Mouse (Mus musculus) G1E (cell line): ENCODE results near the gene Tubg2.

Experiments
- CTCF ChIP-seq: IDR thresholded peaks from 2 replicates; pipeline ENCODE4 v1.5.1; 2012; ENCODE audit warnings: low read depth, low read length, inconsistent platforms, mixed read lengths
- GATA1 ChIP-seq: IDR thresholded peaks from 2 replicates; pipeline ENCODE4 v1.6.1; 2012; ENCODE audit warnings: borderline replicate concordance, low read length, inconsistent platforms, mixed read lengths
- GATA2 ChIP-seq: IDR thresholded peaks from 2 replicates; pipeline ENCODE4 v1.6.1; 2012; ENCODE audit warnings: low read depth, low read length, inconsistent platforms, borderline replicate concordance
- TAL1 ChIP-seq: conservative IDR thresholded peaks from 2 replicates; pipeline ENCODE4 v1.6.1; 2012; ENCODE audit warnings: low read depth, low read length, inconsistent platforms, mixed read lengths

DNA sequence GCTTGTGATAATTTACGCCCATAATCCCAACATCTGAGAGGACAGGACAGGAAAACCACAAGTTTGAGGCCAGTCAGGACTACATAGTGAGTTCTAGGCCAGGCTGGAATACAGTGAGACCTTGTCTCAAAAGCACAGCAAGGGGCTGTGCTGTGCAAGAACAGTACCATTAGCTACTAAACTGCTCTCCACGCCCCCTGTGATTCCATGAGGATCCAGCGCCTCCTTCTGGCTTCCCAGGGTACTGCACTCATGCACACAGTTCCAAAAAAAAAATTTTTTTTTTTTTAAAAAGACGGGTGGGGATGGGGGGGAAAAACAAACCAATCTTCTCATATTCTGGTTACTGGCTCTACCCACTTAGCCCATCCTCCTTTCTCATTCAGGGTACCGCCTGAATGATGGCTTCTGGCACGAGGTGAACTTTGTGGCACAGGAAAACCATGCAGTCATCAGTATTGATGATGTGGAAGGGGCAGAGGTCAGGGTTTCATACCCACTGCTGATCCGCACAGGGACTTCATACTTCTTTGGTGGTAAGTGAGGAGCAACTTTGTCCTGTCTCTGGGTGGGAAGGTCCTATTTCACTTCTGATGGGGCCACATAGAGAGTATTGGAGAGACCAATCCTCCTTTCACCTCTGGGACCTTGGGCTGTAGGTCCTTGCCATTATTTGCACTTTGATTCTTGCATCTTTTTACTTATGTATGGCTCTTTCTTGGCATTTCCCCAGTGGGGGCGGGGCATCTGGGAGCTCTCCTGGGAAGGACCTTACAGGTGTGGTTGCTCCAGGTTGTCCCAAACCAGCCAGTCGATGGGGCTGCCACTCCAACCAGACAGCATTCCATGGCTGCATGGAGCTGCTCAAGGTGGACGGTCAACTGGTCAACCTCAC, 25.4 kb downstream of the Tubg2 start:
- peak; percentile 48; the same call in 1 of the 2 replicates for TF ChIP-seq CTCF
- no peak for TF ChIP-seq GATA1
- no peak for TF ChIP-seq GATA2
- no peak for TF ChIP-seq TAL1
